Mouse (Mus musculus) lung, embryonic 16.5 days (tissue): ENCODE results near the gene Mbnl1. TPM values are rescaled to one million over a fixed set of nuclear protein-coding genes. Genes with fewer than 3 reads are reported as not detected.
A peak's percentile ranks its signal among the peaks of the same experiment; 100 is the strongest.

Source experiments
- ATAC-seq: fragments of 200-750 bp; cut with Nextera tagmentation; 2 replicates; pipeline ENCODE4 v1.8.0; 2017; ENCODE audit warnings: low read depth, mild to moderate bottlenecking, moderate library complexity
- H3K27ac ChIP-seq: fragments of 300-500 bp; sonication (generic); 2 replicates; pipeline ENCODE4 v1.5.1; 2014; ENCODE audit warnings: mild to moderate bottlenecking, control low read depth, low read length
- H3K27me3 ChIP-seq: fragments of 300-500 bp; sonication (generic); 2 replicates; pipeline ENCODE4 v1.6.1; 2014; ENCODE audit warnings: low read depth, low read length, mixed read lengths; ENCODE audit not compliant: control insufficient read depth, insufficient read depth
- H3K36me3 ChIP-seq: fragments of 300-500 bp; sonication (generic); 2 replicates; pipeline ENCODE4 v1.6.1; 2014; ENCODE audit warnings: low read length; ENCODE audit not compliant: control insufficient read depth, insufficient read depth
- H3K4me1 ChIP-seq: fragments of 300-500 bp; sonication (generic); replicated peaks from 2 replicates; pipeline ENCODE4 v1.6.1; 2014; ENCODE audit warnings: low read length, mixed read lengths; ENCODE audit not compliant: control insufficient read depth, insufficient read depth
- H3K4me2 ChIP-seq: fragments of 300-500 bp; sonication (generic); 2 replicates; pipeline ENCODE4 v1.6.1; 2014; ENCODE audit warnings: low read depth, low read length, control low read depth
- H3K4me3 ChIP-seq: fragments of 300-500 bp; sonication (generic); 2 replicates; pipeline ENCODE4 v1.5.1; 2014; ENCODE audit warnings: mild to moderate bottlenecking, low read length, control low read depth
- H3K9ac ChIP-seq: fragments of 300-500 bp; sonication (generic); 2 replicates; pipeline ENCODE4 v1.6.1; 2014; ENCODE audit warnings: low read length, control low read depth
- H3K9me3 ChIP-seq: fragments of 300-500 bp; sonication (generic); 2 replicates; pipeline ENCODE4 v1.6.1; 2016; ENCODE audit warnings: low read length; ENCODE audit not compliant: control insufficient read depth
- WGBS: fragments of 180-500 bp; shearing (Covaris S2); extraction: QIAGEN DNeasy Blood & Tissue Kit; methylation state at CpG from one replicate; pipeline ENCODE4 v1.1.7; 2014; 5-methylcytosine and 5-hydroxymethylcytosine counted together
- polyA plus RNA-seq: library from polyadenylated mRNA; unstranded; fragments of >200 nt; fragmentation: Nextera tagmentation; extraction: Ambion mirVana; gene quantifications from 2 replicates; pipeline ENCODE4 v1.2.1, GENCODE M21; 2015

The Mbnl1 gene
- polyA plus RNA-seq, 1 experiment from 2014 or later = 180 TPM

DNA sequence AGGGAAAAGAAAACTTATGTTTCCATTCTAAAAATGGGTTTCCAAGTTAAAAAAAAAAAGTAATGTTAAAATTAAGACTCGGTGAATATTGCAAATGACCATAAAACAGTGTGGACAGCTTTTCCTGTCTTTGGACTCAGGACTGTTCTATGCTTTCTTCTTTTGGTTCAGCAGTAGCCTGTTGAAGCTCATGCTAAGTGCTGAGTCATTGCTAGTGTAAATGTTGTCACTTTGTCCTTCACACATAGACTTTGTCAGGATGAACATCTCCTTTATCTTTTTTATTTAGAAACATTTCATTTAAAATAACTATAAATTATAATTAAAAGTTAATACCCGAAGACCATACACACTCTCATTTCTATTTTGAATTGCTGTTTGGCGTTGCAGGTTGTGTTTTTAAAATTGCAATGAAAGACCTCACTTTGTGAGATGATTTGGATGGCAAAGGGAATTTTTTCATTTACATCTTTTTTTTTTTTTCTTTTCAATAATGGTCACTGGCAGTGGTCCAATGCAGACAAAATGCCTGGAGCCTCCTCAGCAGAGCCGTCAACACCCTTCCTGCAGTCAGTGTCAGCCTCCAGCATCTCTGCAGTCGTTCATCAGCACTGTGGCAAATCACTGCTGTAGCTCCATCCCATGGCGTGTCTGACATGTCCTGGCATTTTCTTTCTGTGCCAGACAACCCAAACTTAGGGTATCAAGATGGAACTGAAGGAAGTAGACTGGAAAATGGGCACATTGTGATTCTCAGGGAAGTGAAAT is 96.4 kb downstream of the Mbnl1 start:
- H3K4me3 ChIP-seq = no peak overlapping the region
- no peak overlapping the region for H3K27ac ChIP-seq
- H3K27me3 ChIP-seq = no peaks in the 10 kb centered on the region
- no peak overlapping the region for H3K4me2 ChIP-seq
- H3K4me1 ChIP-seq = peaks cover 19% of the 10 kb centered on the region
- H3K9me3 ChIP-seq = no peaks in the 10 kb centered on the region
- WGBS = 45% methylated on average over 6 of the region's 6 CpGs
- no peak for ATAC-seq
- 0 out of 2 replicates have a peak, but pooled peaks cover 2% of the 10 kb centered on the region for H3K36me3 ChIP-seq
- H3K9ac ChIP-seq = no peak overlapping the region

DNA sequence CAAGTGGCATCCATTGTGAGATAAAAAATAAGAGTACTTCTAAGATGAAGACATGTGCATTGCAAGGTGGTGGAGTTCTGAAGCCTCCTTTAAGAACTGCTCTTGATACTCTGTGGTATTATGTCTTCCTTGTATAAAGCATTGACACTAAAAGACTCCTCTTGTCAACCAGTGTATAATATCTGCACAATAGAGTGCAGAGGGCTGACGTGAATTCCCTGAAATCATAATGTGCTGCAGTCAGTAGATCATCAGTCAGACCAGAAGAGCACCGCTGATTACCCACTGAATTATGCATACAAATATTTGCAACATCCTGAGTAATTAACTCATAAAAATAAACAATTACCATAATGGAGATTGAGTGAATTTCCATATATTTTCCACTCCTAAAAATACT is 97.2 kb downstream of the Mbnl1 start:
- peaks cover 24% of the 10 kb centered on the region for H3K4me1 ChIP-seq
- 43% methylated on average over 2 of the region's 2 CpGs for WGBS
- H3K27me3 ChIP-seq = no peaks in the 10 kb centered on the region
- no peak overlapping the region for H3K4me3 ChIP-seq
- no peak overlapping the region for H3K9ac ChIP-seq
- ATAC-seq = 0 out of 2 replicates have a peak, but pooled peaks have one; percentile 15
- H3K9me3 ChIP-seq = no peaks in the 10 kb centered on the region
- H3K4me2 ChIP-seq = no peak overlapping the region
- H3K36me3 ChIP-seq = 0 out of 2 replicates have a peak, but pooled peaks cover 2% of the 10 kb centered on the region
- H3K27ac ChIP-seq = no peak overlapping the region

DNA sequence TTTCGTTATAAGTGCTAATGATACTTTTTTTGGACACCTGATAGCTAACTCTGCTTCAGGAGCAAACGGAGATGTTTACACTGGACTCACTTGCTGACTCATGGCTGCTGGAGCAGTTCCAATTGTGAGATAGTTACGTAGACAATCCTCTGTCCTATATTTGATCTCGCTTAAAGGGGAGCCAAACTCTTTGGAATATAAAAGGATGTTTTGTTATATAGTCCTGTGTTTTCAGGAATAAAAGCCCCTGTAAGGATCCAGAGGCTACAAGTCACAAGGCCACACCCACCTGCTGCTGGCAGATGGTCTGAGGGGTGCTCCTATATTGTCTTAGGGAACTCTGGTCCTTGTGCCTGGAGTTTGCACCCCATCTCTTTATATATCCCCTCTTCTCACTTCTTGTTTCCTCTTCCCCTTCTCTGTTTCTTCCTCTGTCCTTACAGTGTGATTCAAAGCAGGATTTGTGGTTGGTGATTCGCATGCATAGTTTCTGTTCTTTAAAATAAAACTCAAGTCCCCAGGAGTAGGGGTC is 97.9 kb downstream of the Mbnl1 start:
- Histone ChIP-seq H3K27me3 (no peaks in the 10 kb centered on the region), H3K9me3 (no peaks in the 10 kb centered on the region), H3K27ac (no peak overlapping the region), H3K4me3 (no peak overlapping the region), H3K4me2 (no peak overlapping the region), H3K36me3 (0 out of 2 replicates have a peak, but pooled peaks cover 2% of the 10 kb centered on the region), H3K4me1 (peaks cover 31% of the 10 kb centered on the region), H3K9ac (no peak overlapping the region)
- WGBS = 24% methylated on average over 5 of the region's 5 CpGs
- no peak for ATAC-seq

DNA sequence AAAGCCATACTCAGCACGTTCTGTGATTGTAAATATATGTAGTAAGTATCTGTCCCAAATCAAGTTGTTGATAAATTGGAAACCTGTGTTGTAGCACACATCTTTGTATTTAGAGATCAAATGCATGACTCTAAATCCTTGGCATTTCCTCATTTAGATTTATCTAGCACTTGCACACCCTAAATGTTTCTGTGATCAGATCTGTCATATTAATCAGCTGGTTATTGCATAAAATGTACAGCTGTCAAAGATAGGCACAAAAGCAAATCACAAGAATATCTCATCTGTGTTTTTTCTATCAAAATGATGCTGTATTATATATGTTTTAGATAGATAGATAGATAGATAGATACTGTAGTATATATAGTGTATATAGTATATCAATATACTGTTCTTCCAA is 98.9 kb downstream of the Mbnl1 start:
- H3K4me1 ChIP-seq = peaks cover 36% of the 10 kb centered on the region
- H3K27ac ChIP-seq = no peak overlapping the region

DNA sequence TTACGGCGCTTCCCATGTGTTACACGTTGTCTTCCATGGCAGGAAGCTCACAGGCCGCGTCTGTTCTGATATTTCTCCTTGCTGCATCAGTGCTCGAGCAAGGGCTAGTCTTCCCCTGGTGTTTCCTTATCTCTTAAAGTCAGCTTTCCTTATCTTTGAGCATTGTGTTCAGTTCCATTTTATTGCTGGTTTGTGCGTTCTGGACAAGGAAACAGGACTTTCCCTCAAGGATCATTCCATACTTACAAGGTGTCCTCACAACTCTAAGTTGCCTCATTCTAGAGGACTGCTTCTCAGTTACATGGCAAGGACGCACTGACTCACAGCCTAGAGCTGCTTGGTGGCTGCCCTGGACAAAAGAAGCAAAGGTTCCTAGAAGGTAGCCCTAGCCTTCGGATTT is 101.6 kb downstream of the Mbnl1 start:
- no peak overlapping the region for H3K4me2 ChIP-seq
- H3K27me3 ChIP-seq = no peaks in the 10 kb centered on the region
- no peak overlapping the region for H3K27ac ChIP-seq
- WGBS = 70% methylated on average over 9 of the region's 9 CpGs
- ATAC-seq = no peak
- no peaks in the 10 kb centered on the region for H3K9me3 ChIP-seq
- no peak overlapping the region for H3K4me3 ChIP-seq
- peaks cover 39% of the 10 kb centered on the region for H3K4me1 ChIP-seq
- no peak overlapping the region for H3K9ac ChIP-seq
- H3K36me3 ChIP-seq = 0 out of 2 replicates have a peak, but pooled peaks cover under 1% of the 10 kb centered on the region

More for the DNA sequence above, 98.9 kb downstream of the Mbnl1 start:
- 0 out of 2 replicates have a peak, but pooled peaks cover 2% of the 10 kb centered on the region for H3K36me3 ChIP-seq
- no peaks in the 10 kb centered on the region for H3K27me3 ChIP-seq
- no peaks in the 10 kb centered on the region for H3K9me3 ChIP-seq
- ATAC-seq = no peak
- H3K9ac ChIP-seq = no peak overlapping the region
- no peak overlapping the region for H3K4me3 ChIP-seq
- H3K4me2 ChIP-seq = no peak overlapping the region
- 71% methylated on average over 1 of the region's 1 CpGs for WGBS

DNA sequence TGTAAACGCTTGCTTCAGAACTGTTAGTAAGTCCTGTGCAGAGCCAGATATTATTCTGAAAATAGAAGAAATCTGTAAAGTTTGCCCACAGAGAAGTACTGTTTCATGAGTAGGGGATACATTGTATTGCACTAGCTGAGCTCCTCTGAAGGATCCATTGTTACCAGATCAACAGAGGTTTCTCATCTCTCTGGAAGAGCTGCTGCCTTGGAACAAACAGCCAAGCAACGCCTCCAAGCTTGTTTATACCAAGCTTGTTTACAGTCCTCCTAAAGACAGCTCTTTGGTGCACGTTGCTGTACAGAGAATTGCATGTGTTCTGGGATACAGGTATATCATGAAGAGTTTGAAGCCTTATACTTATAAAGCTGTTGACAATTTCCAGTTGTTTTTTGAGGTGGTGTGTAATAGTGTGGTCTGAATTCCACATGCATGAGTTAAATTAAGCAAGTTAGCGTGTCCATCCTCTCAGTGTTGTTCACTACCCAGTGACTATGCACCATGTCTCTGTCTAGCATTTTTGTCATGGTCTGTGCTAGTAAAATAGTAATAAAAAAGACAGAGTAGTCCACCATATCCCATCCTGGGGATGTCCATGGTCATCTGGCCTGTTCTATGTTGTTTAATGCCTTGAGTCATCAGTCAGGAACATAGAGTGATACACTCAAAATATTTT is 102.4 kb downstream of the Mbnl1 start:
- Histone ChIP-seq H3K36me3 (no peaks in the 10 kb centered on the region), H3K9me3 (no peaks in the 10 kb centered on the region), H3K9ac (no peak overlapping the region), H3K27me3 (no peaks in the 10 kb centered on the region), H3K27ac (no peak overlapping the region), H3K4me2 (no peak overlapping the region), H3K4me3 (no peak overlapping the region), H3K4me1 (peaks cover 42% of the 10 kb centered on the region)
- no peak for ATAC-seq
- WGBS = 66% methylated on average over 4 of the region's 4 CpGs

DNA sequence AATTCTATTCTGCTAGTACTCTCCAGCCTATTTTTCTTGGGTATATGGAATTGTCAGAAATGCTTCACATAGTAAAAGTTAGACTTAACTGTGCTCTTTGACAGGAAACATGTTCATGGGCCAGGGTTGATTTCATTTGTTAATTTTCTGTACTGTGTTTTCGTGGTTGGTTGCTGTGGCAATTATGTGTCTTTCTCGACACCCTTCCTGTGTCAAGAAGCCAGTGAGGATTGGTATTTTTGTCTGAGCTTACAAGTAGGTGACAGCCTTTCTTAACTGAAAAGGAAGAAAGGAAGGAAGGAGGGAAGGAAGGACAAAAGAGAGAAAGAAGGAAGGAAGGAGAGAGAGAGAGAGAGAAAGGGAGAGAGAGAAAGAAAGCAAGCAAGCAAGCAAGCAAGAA is 103.3 kb downstream of the Mbnl1 start:
- Histone ChIP-seq H3K4me1 (peaks cover 45% of the 10 kb centered on the region), H3K9ac (no peak overlapping the region)
- WGBS = 38% methylated on average over 2 of the region's 2 CpGs

DNA sequence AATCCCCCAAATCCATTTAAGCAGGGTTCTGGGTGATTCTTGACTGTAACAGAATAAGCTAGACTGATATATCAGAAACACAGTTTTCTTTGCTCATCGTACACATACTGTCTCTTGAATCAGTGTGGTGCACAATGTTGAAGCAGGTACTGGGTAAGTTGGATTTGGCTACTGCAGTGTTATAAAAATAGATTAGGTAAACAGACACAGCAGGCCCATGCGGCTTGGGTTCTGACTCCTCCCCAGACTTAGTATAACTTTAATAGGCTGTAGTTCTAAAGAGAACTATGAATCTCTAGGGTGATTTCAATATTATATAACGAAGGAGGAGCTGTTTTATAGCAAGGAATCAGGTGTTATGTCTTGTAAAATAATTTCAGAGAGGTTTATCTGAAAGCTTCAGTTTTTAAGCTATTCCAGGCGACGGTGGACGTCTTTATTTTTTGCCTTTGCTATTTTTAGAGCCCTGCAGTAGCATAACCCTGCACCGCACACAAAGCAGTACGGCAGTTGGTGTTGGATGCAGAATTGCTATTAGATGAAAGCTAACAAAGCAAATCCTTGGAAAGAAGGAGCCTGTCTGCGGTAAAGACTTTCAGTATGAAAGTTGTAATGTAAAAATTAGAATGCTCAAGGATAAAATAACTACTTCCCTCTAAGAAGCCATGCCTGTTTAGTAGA is 103.9 kb downstream of the Mbnl1 start:
- Histone ChIP-seq H3K4me1 (peaks cover 46% of the 10 kb centered on the region), H3K4me3 (no peak overlapping the region), H3K36me3 (no peaks in the 10 kb centered on the region), H3K27ac (0 out of 2 replicates have a peak overlapping the region, but pooled peaks have one; percentile 16), H3K27me3 (no peaks in the 10 kb centered on the region), H3K9ac (no peak overlapping the region), H3K4me2 (no peak overlapping the region), H3K9me3 (no peaks in the 10 kb centered on the region)
- 36% methylated on average over 9 of the region's 9 CpGs for WGBS
- ATAC-seq = no peak

More for the DNA sequence above, 103.3 kb downstream of the Mbnl1 start:
- no peak for ATAC-seq
- H3K36me3 ChIP-seq = no peaks in the 10 kb centered on the region
- 0 out of 2 replicates have a peak overlapping the region, but pooled peaks have one; percentile 16 for H3K27ac ChIP-seq
- H3K9me3 ChIP-seq = no peaks in the 10 kb centered on the region
- no peaks in the 10 kb centered on the region for H3K27me3 ChIP-seq
- H3K4me2 ChIP-seq = no peak overlapping the region
- no peak overlapping the region for H3K4me3 ChIP-seq

DNA sequence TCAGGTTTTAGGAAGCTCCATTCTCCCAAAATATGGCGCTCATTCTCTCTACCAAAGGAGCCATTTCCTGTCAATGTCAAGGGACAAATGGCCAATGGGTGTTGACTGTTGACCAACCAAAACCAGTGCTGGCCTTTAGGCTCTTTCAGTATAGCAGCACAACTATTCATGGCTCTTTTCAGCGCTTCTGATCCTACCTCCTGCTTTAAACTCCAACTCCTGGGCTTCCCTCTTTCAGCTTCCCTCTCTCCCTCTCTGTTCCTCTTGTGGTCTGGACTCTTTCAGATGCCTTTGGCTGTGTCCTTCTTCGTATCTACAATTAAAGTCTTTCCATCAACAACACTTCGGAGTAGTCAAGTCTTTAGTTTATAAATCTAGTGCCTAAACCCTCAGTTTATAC is 107.2 kb downstream of the Mbnl1 start:
- no peak for ATAC-seq
- peaks cover 40% of the 10 kb centered on the region for H3K4me1 ChIP-seq
- no peaks in the 10 kb centered on the region for H3K36me3 ChIP-seq
- no peak overlapping the region for H3K4me3 ChIP-seq
- H3K9ac ChIP-seq = no peak overlapping the region
- H3K27ac ChIP-seq = no peak overlapping the region
- H3K4me2 ChIP-seq = no peak overlapping the region
- no peaks in the 10 kb centered on the region for H3K27me3 ChIP-seq
- H3K9me3 ChIP-seq = no peaks in the 10 kb centered on the region
- 78% methylated on average over 4 of the region's 4 CpGs for WGBS
